Mouse (Mus musculus) testis, postnatal 10 days (tissue): ENCODE measurements around the gene Mark3.
"Not testable (repeated sequence)": the region's sequence is repeated elsewhere in the genome, so short reads cannot be mapped to it uniquely, and the experiment has no call there.

ENCODE experiments used
- DNase-seq: peaks from one replicate; pipeline ENCODE4 v3.0.0; 2021; ENCODE audit warnings: low spot score

Gene Mark3

GRCm38 (mm10) chr12:111652953-111653352 is 78.6 kb downstream of the Mark3 start:
- no peak for DNase-seq

- peak; percentile 81 for DNase-seq
These were observed 79.1 kb downstream of the Mark3 start for GRCm38 (mm10) chr12:111653434-111653833.

DNA sequence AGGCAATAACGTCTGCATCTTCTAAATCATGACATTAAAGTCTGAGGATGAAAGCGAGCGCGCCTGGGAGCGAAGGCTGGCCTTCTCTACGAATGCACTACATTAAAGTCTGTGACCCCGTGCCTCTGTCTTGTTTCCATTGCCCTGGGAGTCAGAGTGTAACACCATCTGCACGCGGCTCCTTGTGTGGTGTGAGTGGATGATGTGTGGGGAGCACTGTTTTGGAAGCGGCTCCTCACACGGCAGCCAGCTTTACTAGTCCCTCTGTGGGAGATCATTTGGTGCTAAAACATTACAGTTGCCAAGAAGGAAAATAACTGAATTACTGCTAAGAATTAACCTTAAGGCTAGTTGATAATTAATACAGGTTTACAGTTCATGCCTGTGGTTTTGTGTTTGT is 81.4 kb downstream of the Mark3 start:
- no peak for DNase-seq

DNA sequence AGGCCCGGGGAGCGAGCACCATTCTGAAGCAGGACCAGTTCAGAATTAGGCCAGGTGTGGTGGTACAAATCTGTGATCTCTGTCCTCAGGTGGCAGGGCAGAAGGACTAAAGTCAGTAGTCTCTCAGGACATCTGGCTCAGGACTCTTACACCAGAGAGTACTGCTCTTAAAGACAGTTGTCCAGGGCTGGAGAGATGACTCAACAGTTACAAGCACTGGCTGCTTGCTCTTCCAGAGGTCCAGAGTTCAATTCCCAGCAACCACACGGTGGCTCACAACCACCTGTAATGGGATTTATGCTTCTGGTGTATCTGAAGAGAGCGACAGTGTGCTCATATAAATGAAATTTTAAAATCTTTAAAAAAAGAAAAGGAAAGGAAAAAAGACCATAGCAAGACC is 85.0 kb downstream of the Mark3 start:
- DNase-seq = no peak

- DNase-seq = no peak
These were observed 86.3 kb downstream of the Mark3 start for GRCm38 (mm10) chr12:111660628-111661027.

DNA sequence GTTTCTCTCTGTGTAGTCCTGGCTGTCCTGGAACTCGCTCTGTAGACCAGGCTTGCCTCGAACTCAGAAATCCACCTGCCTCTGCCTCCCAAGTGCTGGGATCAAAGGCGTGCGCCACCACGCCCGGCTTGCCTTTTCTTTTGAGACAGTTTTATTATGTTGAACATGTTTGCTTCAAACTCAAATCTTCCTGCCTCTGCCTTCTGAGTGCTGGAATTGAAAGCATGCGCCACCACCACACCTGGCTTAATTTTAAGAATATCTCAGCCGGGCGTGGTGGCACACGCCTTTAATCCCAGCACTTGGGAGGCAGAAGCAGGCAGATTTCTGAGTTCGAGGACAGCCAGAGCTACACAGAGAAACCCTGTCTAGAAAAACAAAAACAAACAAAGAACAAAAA is 87.2 kb downstream of the Mark3 start:
- DNase-seq = not testable (repeated sequence)

DNA sequence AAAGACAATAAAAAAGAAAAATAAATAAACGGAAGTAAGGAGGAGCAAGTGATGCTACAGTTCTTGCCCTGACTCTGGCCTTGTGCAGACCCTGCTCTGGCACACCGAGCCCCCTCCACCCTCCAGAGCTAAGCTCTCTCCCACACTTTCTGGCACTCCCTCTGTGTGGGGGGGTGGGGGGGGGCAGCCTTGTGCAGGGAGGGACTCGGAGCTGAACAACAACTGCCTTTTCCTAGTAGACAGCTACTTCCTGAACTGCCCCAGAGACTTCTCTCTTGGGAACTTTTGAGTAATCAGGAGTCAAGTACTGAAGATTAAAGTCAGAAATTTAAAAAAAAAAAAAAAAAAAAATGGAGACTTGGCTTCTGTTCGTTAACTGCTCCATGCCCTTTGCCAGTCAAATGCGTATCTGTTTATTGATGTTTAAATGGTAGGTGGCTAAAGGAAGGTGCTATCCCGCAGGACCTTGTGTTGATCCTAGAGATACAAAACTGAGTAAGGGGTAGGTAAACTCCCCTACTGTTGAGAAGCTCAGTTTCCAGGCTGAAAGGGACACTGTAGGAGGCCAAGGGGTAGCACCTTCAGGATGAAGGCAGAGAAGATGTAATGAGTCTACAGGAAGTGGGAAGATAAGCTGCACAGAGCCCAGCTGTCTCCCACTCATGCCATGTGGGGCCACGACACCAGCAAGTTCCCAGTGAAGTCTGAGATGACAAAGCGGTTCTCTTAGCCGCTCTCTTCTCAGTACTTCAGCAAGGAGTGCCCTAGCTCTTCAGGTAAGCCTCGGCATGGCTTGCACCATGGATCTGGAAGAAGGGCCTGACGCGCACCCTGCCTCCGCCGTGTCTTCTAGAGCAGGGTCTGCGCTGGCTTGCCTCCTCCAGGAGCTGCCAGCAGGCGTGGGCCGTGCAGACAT is 89.2 kb downstream of the Mark3 start:
- no peak for DNase-seq

GRCm38 (mm10) chr12:111664144-111664634 is 89.9 kb downstream of the Mark3 start:
- DNase-seq = peak; percentile 75

GRCm38 (mm10) chr12:111665041-111665880 is 90.9 kb downstream of the Mark3 start:
- no peak for DNase-seq

DNA sequence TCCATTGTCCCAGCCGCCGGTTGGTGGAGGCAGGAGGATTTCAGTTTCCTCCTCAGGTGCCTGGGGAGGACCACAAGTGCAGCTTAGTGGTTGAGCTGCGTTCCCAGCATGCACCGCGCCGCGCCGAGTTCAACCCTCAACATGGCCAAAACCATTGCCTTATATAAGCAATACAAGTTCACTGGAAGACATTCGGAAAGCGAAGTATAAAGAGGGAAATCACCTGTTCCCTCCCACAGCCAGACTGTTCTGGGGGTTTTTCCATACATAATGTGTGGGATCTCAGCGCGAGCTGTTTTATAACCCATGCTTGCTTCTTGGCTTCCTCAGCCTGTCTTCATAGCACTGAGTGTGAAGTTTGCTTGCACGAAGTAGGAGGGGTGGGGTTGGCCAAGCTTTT is 92.1 kb downstream of the Mark3 start:
- no peak for DNase-seq

GRCm38 (mm10) chr12:111667421-111667820 is 93.1 kb downstream of the Mark3 start:
- DNase-seq = no peak

DNA sequence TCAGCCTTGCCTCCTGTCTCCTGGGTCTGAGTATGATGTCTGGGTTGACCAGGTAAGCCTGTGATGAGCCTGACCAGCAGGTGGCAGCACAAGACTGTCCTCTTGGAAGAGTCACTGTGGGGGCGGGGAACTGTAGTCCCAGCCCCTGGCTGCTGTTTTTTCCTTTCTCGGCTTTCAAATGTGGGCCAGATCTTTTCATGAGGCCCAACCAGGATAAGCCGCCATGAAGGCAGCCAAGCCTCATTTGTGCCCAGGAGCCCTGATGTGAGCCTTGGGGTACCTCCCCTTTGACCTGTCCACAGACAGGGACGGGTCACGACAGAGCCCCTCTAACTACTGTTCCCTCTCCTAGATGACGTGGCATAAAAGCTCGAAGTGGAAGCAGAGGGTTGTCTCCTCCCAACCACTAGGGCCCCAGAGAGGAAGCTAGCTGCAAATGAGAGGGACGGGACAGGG is 94.2 kb downstream of the Mark3 start:
- DNase-seq = peak; percentile 100

DNA sequence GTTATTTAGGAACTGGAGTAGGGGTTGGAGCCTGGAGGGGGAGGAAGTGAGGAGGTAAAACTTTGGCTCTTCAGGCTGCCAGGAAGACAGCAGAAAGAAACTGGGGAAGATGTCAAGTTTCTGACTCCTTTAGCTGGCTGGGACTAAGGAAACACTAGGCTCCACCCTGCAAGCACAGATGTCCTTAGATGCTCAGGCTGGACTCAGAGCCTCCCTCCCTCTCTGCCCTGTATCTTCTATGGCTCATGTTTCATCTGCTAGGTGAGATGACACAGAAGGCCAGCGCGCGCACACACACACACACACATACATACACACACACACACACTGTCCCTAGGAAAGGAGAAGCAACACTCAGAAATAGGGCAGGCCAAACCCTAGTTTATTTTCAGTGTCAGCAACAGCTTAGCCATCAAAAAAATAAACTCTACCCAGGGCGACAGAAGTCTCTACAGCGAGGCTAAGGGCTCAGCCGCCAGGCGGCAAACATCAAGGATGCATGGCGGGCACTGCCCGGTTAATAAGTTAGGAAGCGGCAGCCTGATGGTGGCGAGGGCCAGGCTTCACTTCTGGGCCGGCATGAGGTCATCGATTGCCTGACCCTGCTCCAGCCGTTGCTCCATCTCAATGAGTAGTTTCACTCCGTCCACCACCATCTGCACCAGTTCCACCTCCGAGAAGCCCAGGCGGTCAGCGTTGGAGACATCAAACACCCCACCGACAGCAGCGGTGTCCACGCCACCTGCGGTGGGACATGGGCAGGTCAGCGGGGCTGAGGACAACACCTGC is 94.9 kb downstream of the Mark3 start:
- DNase-seq = peak; percentile 46

DNA sequence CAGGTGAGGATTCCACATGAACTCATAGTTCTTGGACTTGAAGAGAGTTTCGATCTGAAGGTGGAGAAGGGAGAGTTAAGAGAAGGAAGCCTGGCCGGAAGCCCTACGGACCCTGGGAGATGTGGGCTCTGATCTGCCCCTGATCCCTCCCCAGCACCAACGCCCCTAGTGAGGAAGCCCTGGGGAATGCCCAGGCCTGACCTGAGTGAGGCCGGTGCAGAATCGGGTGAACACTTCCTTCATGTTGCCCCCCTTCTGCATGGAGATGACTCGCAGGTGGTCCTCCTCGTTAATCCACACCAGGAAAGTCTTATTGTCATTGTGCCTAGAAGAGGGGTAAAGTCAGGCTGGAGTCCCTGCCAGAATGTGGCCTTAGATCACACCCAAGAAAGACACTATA is 95.6 kb downstream of the Mark3 start:
- DNase-seq = no peak

DNA sequence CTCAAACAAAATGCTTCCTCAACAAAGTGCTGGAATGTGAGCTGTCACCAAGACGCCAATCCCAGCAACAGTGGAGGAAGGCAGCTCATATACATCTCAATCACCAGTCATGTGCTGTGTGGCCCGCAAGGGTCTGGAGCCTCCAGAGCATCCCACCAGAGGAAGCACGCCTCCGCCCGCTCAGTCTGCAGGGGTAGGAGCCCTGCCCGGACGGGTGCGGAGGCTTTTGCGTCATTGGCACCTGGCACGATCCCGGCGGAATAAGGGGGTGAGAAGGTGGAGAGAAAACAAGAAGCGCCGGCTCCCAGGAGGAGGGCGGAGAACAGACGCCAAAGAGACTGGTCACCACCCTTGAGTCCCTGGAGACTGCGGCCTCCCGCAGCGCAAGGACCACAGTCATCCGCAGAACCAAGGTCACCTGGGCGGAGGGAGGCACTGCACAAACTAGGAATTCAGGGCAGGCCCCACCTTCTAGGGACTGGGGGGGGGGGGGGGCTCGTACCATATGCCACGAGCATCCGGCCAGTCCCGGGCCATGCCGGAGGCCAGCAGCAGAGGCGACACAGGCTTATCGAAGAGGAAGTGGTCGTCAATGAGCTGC is 96.1 kb downstream of the Mark3 start:
- DNase-seq = no peak

- no peak for DNase-seq
These were observed 96.7 kb downstream of the Mark3 start for GRCm38 (mm10) chr12:111670976-111671375.

DNA sequence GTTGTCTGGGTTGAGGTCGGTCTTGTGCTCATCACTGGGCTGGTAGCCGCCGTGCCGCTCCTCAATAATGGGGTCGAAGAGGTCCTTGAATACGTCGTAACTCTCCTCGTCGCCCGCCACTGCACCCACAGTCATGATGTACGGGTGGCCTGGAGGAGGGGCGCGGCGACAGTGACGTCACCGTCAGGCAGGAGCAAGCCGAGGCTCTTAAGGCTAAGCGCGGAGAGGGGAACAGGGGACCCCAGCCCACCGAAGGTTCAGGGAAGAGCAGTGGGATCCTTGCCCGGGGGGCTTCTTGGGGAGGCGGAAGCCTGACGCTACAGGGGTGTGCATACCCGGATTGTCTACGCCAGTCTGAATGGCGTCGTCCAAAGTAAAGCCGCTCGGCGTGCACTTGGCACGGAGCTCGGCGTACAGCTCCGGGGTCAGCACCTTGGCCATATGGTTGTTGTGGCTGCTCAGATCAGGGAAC is 97.1 kb downstream of the Mark3 start:
- peak; percentile 70 for DNase-seq

DNA sequence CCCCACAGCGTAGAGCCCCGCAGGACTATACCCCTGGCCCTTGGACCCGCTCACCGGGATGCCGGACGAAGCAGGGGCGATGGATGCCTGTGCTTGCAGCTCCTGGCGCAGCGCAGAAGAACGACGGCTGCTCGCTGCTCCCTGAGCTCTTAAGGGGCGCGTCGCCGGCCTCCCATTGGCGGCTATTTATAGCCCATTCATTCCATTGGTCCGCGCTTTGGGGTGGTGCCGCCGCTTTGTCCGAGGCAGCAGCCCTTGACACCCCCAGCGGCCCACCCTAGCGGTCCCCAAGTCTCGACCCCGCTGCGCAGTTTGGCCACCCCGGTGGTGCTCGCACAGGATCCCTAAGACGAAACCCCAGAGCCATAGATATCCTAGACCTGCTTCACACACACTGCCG is 97.9 kb downstream of the Mark3 start, which contains the start of gene Ckb:
TSS of gene Ckb (minus strand) at position 163 of the 400 bp plus-strand sequence.
- peak; percentile 79 for DNase-seq

- DNase-seq = no peak
These were observed 98.3 kb downstream of the Mark3 start for GRCm38 (mm10) chr12:111672581-111672980.

- DNase-seq = no peak
These were observed 100.6 kb downstream of the Mark3 start for GRCm38 (mm10) chr12:111674850-111675486.
